Mouse (Mus musculus) heart, embryonic 14.5 days (tissue): ENCODE measurements around the gene Ptpn7. TPM values are rescaled to one million over a fixed set of nuclear protein-coding genes. Genes with fewer than 3 reads are reported as not detected.
A peak's percentile ranks its signal among the peaks of the same experiment; 100 is the strongest.

Source experiments
- ATAC-seq: fragments of 200-750 bp; cut with Nextera tagmentation; 2 replicates; pipeline ENCODE4 v1.8.0; 2017; ENCODE audit warnings: low read depth, moderate TSS enrichment; ENCODE audit not compliant: insufficient number of reproducible peaks, insufficient read depth, low FRiP score
- H3K27ac ChIP-seq, 2 experiments: fragments of 200-500 bp in 1 of 2; fragments of 300-500 bp in 1 of 2; sonication (generic) in 1 of 2; replicated peaks in 1 of 2; 2 replicates each; pipeline ENCODE4 v1.5.1; 2012 to 2014; ENCODE audit warnings: low read depth in 2 of 2, low read length in 2 of 2, control low read depth in 1 of 2, mild to moderate bottlenecking in 1 of 2, mixed read lengths in 1 of 2; ENCODE audit not compliant: control insufficient read depth in 1 of 2, insufficient read depth in 1 of 2
- H3K27me3 ChIP-seq: fragments of 300-500 bp; sonication (generic); 2 replicates; pipeline ENCODE4 v1.6.1; 2014; ENCODE audit warnings: mild to moderate bottlenecking, low read length, control low read depth; ENCODE audit not compliant: control insufficient read depth, insufficient read depth
- H3K36me3 ChIP-seq: fragments of 300-500 bp; sonication (generic); 2 replicates; pipeline ENCODE4 v1.6.1; 2014; ENCODE audit warnings: mild to moderate bottlenecking, control low read depth, low read length, mixed read lengths; ENCODE audit not compliant: control insufficient read depth, insufficient read depth
- H3K4me1 ChIP-seq, 2 experiments: fragments of 200-500 bp in 1 of 2; fragments of 300-500 bp in 1 of 2; sonication (generic) in 1 of 2; 2 replicates each; pipeline ENCODE4 v1.6.1; 2012 to 2014; ENCODE audit warnings: low read length in 2 of 2, control low read depth in 1 of 2, mixed read lengths in 1 of 2; ENCODE audit not compliant: control insufficient read depth in 2 of 2, insufficient read depth in 2 of 2
- H3K4me2 ChIP-seq: fragments of 300-500 bp; sonication (generic); 2 replicates; pipeline ENCODE4 v1.6.1; 2014; ENCODE audit warnings: mild to moderate bottlenecking, low read length
- H3K4me3 ChIP-seq, 2 experiments: fragments of 200-500 bp in 1 of 2; fragments of 300-500 bp in 1 of 2; sonication (generic) in 1 of 2; 2 replicates each; pipeline ENCODE4 v1.5.1; 2012 to 2014; ENCODE audit warnings: low read length in 2 of 2, mild to moderate bottlenecking in 2 of 2, control low read depth in 1 of 2, low read depth in 1 of 2, moderate library complexity in 1 of 2; ENCODE audit not compliant: control insufficient read depth in 1 of 2, insufficient read depth in 1 of 2
- H3K9ac ChIP-seq: fragments of 300-500 bp; sonication (generic); 2 replicates; pipeline ENCODE4 v1.6.1; 2014; ENCODE audit warnings: mild to moderate bottlenecking, low read length
- H3K9me3 ChIP-seq: fragments of 300-500 bp; sonication (generic); 2 replicates; pipeline ENCODE4 v1.6.1; 2016; ENCODE audit warnings: low read length, control low read depth; ENCODE audit not compliant: control insufficient read depth
- WGBS: fragments of 180-500 bp; shearing (Covaris S2); extraction: QIAGEN DNeasy Blood & Tissue Kit; methylation state at CpG from one replicate; pipeline ENCODE4 v1.1.7; 2014; 5-methylcytosine and 5-hydroxymethylcytosine counted together
- polyA plus RNA-seq: library from polyadenylated mRNA; unstranded; fragments of >200 nt; fragmentation: Nextera tagmentation; extraction: Ambion mirVana; gene quantifications from 2 replicates; pipeline ENCODE4 v1.2.1, GENCODE M21; 2014

Gene Ptpn7
- polyA plus RNA-seq, 1 experiment from 2014 or later, result 0.63 TPM

DNA sequence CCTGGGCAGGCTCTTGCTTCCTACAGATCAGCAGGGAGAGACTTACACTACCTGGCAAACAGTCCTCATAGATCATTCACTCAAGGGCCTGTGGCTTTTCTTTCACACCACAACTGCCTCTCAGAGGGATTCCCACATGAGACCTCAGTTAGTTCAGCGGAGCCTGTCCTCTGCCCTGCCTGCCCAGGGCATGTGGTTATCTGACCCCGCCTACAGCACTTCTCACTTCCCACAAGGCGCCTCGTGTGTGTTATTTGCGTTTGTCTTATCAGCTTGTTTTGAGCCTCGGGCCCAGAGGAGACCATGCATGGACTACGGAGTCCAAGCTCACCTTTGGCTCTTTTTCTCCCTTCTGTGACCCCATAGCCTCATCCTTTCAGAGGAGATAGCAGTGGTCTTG is 37.3 kb upstream of the Ptpn7 start:
- Histone ChIP-seq H3K27ac (no peak overlapping the region), H3K4me3 (no peak overlapping the region), H3K9me3 (no peaks in the 10 kb centered on the region), H3K36me3 (no peaks in the 10 kb centered on the region), H3K27me3 (peaks cover 27% of the 10 kb centered on the region), H3K4me1 (peaks cover 30 to 37% of the 10 kb centered on the region in 2 experiments), H3K4me2 (no peak overlapping the region), H3K9ac (no peak overlapping the region)
- no peak; the same call in 1 of the 2 replicates for ATAC-seq
- 3% methylated on average over 7 of the region's 7 CpGs for WGBS

DNA sequence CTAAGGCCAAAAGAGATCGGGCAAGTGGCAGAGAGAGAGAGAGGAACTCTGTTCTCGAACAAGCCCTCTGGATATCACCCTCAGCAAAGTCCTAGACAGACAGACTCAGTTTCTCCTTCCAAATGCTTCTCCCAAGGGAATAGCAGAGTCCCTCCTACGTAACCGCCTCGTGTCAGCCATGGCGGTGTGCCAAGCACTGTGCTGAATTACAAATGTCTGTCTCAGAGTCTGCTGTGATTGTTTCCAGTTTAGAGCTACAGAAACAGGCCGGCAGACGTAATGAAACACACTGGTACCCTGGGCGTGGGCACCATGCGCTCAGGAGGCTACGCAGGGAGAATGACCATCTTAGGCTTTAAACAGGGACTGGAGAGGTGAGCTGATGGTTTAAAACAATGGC is 36.2 kb upstream of the Ptpn7 start:
- no peak for ATAC-seq
- no peak overlapping the region for H3K9ac ChIP-seq
- no peak overlapping the region for H3K4me3 ChIP-seq
- peaks cover 37% of the 10 kb centered on the region for H3K27me3 ChIP-seq
- H3K27ac ChIP-seq, result no peak overlapping the region
- 68% methylated on average over 11 of the region's 11 CpGs for WGBS
- H3K36me3 ChIP-seq, result no peaks in the 10 kb centered on the region
- H3K4me1 ChIP-seq, result peaks cover 30 to 37% of the 10 kb centered on the region in 2 experiments
- H3K9me3 ChIP-seq, result no peaks in the 10 kb centered on the region
- H3K4me2 ChIP-seq, result no peak overlapping the region

DNA sequence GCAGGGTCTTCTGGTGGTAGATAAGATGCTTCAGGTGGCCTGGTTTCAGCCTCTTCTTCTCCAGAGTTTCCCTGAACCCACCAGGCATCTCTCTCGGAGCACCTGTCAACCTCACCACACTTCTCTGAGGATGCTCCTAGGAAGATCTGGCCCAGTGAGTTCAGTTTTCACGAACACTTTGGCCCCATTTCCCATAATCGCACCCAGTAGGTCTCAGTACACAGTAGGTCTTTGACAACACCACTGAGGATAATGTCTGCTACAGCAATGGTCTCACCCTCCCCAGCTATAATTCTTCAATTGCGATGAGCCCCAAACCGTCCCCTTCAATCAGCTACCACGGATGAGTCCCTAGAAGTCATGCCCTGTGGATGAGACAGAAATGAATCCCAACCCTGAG is 35.1 kb upstream of the Ptpn7 start:
- Histone ChIP-seq H3K4me1 (peaks cover 30 to 37% of the 10 kb centered on the region in 2 experiments), H3K27ac (no peak overlapping the region), H3K4me3 (no peak overlapping the region), H3K4me2 (no peak overlapping the region), H3K9me3 (no peaks in the 10 kb centered on the region), H3K9ac (no peak overlapping the region), H3K36me3 (no peaks in the 10 kb centered on the region), H3K27me3 (peaks cover 48% of the 10 kb centered on the region)
- WGBS, result 93% methylated on average over 6 of the region's 6 CpGs
- no peak for ATAC-seq

- Histone ChIP-seq H3K27ac (no peak overlapping the region), H3K4me3 (no peak overlapping the region), H3K9ac (no peak overlapping the region), H3K27me3 (peaks cover 58% of the 10 kb centered on the region), H3K4me1 (peaks cover 30 to 37% of the 10 kb centered on the region in 2 experiments), H3K9me3 (no peaks in the 10 kb centered on the region), H3K4me2 (no peak overlapping the region), H3K36me3 (no peaks in the 10 kb centered on the region)
- WGBS, result 80% methylated on average over 7 of the region's 7 CpGs
- no peak for ATAC-seq
These were observed 34.1 kb upstream of the Ptpn7 start for GRCm38 (mm10) chr1:135098441-135098840.

DNA sequence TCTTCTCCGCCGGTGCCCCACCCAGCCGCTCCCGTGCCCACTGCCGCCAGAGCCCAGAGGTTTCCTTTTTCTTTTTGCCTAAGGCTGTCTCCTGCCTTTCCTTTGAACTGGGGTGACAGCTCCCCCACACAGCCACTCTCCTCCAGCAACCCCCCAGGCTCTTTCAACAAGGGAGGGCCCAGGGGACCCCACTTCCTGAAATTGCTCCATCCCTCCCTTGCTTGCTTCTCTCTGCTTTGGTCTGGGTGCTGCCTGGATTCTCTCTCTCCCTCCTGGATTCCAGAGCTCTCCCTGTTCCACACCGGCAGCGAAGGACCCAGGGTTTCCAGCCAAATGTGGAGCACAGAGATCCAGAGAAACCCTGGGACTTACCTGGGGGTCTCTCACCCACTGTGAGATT is 32.1 kb upstream of the Ptpn7 start:
- no peak overlapping the region for H3K27ac ChIP-seq
- H3K9ac ChIP-seq, result no peak overlapping the region
- H3K4me3 ChIP-seq, result no peak overlapping the region
- WGBS, result 59% methylated on average over 7 of the region's 7 CpGs
- peaks cover 77% of the 10 kb centered on the region for H3K27me3 ChIP-seq
- no peaks in the 10 kb centered on the region for H3K9me3 ChIP-seq
- no peaks in the 10 kb centered on the region for H3K36me3 ChIP-seq
- no peak overlapping the region for H3K4me2 ChIP-seq
- no peak for ATAC-seq
- peaks cover 21 to 33% of the 10 kb centered on the region in 2 experiments for H3K4me1 ChIP-seq

DNA sequence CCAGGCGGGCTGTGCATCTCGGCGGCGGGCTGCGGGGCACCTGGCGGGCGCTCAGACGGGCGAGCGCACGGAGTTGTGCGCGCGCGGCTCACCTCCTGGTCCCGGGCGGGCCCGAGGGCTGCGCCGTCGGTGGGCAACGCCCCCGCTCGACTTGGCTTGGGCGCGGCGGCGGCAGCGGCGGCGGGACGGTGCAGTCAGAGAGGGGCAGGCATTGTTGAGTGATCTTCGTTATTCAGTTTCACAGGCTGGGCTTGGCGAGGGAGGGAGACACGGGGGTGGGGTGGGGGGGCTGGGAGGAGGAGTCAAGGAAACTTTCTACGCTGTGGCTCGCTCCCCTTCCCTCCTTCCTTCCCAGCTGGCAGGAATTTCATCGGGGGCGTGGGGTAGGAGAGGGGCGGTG is 27.4 kb upstream of the Ptpn7 start, which contains the start of gene Lgr6:
Gene Lgr6, minus strand, starts transcription at position 153 of the 400 bp plus-strand sequence.
- ATAC-seq, result no peak
- Histone ChIP-seq H3K4me2 (peak within 1 kb of the TSS; percentile 77), H3K27me3 (peaks cover 75% of the 10 kb centered on the region), H3K36me3 (no peaks in the 10 kb centered on the region), H3K4me1 (peaks cover 5 to 11% of the 10 kb centered on the region in 2 experiments; a peak in 3 of 4 replicates), H3K4me3 (peak within 1 kb of the TSS; percentile 47 to 50), H3K9me3 (no peaks in the 10 kb centered on the region), H3K27ac (no peak within 1 kb of the TSS), H3K9ac (peak within 1 kb of the TSS; percentile 62)
- 1% methylated on average over 25 of the region's 40 CpGs for WGBS

GRCm38 (mm10) chr1:135105951-135106350 is 26.5 kb upstream of the Ptpn7 start:
- Histone ChIP-seq H3K27me3 (peaks cover 74% of the 10 kb centered on the region), H3K4me2 (peak overlapping the region; percentile 77), H3K27ac (no peak overlapping the region), H3K9ac (no peak overlapping the region), H3K9me3 (no peaks in the 10 kb centered on the region), H3K4me1 (peaks cover 5 to 11% of the 10 kb centered on the region in 2 experiments; a peak in 3 of 4 replicates), H3K4me3 (peak overlapping the region in 1 of 2 experiments; percentile 47; a peak in 1 of 4 replicates), H3K36me3 (no peaks in the 10 kb centered on the region)
- 2% methylated on average over 8 of the region's 8 CpGs for WGBS
- no peak for ATAC-seq

GRCm38 (mm10) chr1:135108611-135109010 is 23.9 kb upstream of the Ptpn7 start:
- Histone ChIP-seq H3K27ac (no peak overlapping the region), H3K4me1 (peaks cover 7 to 11% of the 10 kb centered on the region in 2 experiments), H3K9me3 (no peaks in the 10 kb centered on the region), H3K4me2 (no peak overlapping the region), H3K27me3 (peaks cover 47% of the 10 kb centered on the region), H3K9ac (no peak overlapping the region), H3K36me3 (no peaks in the 10 kb centered on the region), H3K4me3 (no peak overlapping the region)
- ATAC-seq, result no peak
- 48% methylated on average over 6 of the region's 6 CpGs for WGBS
